Mouse (Mus musculus) heart, postnatal 0 days (tissue): ENCODE measurements around the gene Nol12. TPM values are rescaled to one million over a fixed set of nuclear protein-coding genes. Genes with fewer than 3 reads are reported as not detected.

Source experiments
- ATAC-seq: fragments of 200-750 bp; cut with Nextera tagmentation; 2 replicates; pipeline ENCODE4 v1.8.0; 2017; ENCODE audit warnings: low read depth, moderate number of reproducible peaks, moderate library complexity; ENCODE audit not compliant: insufficient read depth
- DNase-seq: peaks from one replicate; pipeline ENCODE4 v3.0.0-alpha.2; 2016; ENCODE audit warnings: low spot score
- H3K27ac ChIP-seq: fragments of 300-500 bp; sonication (generic); 2 replicates; pipeline ENCODE4 v1.5.1; 2014; ENCODE audit warnings: low read depth, mild to moderate bottlenecking
- H3K27me3 ChIP-seq: fragments of 300-500 bp; sonication (generic); 2 replicates; pipeline ENCODE4 v1.6.1; 2014; ENCODE audit warnings: low read length, mixed read lengths; ENCODE audit not compliant: control insufficient read depth, insufficient read depth
- H3K36me3 ChIP-seq: fragments of 300-500 bp; sonication (generic); replicated peaks from 2 replicates; pipeline ENCODE4 v1.6.1; 2014; ENCODE audit warnings: low read length, mixed read lengths; ENCODE audit not compliant: control insufficient read depth, insufficient read depth
- H3K4me1 ChIP-seq: fragments of 300-500 bp; sonication (generic); 2 replicates; pipeline ENCODE4 v1.6.1; 2014; ENCODE audit warnings: antibody characterized with exemption; ENCODE audit not compliant: control insufficient read depth, insufficient read depth
- H3K4me2 ChIP-seq: fragments of 300-500 bp; sonication (generic); 2 replicates; pipeline ENCODE4 v1.6.1; 2014; ENCODE audit warnings: low read depth, mild to moderate bottlenecking, low read length, moderate library complexity
- H3K4me3 ChIP-seq: fragments of 300-500 bp; sonication (generic); 2 replicates; pipeline ENCODE4 v1.5.1; 2014; ENCODE audit warnings: low read depth, low read length
- H3K9ac ChIP-seq: fragments of 300-500 bp; sonication (generic); replicated peaks from 2 replicates; pipeline ENCODE4 v1.6.1; 2014; ENCODE audit warnings: low read depth, low read length, mixed read lengths
- H3K9me3 ChIP-seq: fragments of 300-500 bp; sonication (generic); replicated peaks from 2 replicates; pipeline ENCODE4 v1.6.1; 2016; ENCODE audit warnings: low read length; ENCODE audit not compliant: control insufficient read depth
- CTCF ChIP-seq: IDR thresholded peaks from 2 replicates; pipeline ENCODE4 v1.5.1; 2016; ENCODE audit warnings: antibody characterized with exemption, control low read depth, low read depth
- EP300 ChIP-seq: IDR thresholded peaks from 2 replicates; pipeline ENCODE4 v1.6.1; 2016; ENCODE audit warnings: antibody characterized with exemption, low read depth
- WGBS: fragments of 180-500 bp; shearing (Covaris S2); extraction: QIAGEN DNeasy Blood & Tissue Kit; methylation state at CpG from one replicate; pipeline ENCODE4 v1.1.7; 2014; 5-methylcytosine and 5-hydroxymethylcytosine counted together
- polyA plus RNA-seq: library from polyadenylated mRNA; unstranded; fragments of >200 nt; fragmentation: Nextera tagmentation; extraction: Ambion mirVana; gene quantifications from 2 replicates; pipeline ENCODE4 v1.2.1, GENCODE M21; 2015
- total RNA-seq: library from RNA; depleted of rRNA; stranded (reverse); fragments of >200 nt; gene quantifications from 2 replicates; pipeline ENCODE4 v1.2.3, GENCODE M21; 2014; ENCODE audit warnings: low replicate concordance

Nol12 gene
- total and polyA plus RNA-seq, 2 experiments from 2014 or later: 23.3 TPM; not detected in 1

DNA sequence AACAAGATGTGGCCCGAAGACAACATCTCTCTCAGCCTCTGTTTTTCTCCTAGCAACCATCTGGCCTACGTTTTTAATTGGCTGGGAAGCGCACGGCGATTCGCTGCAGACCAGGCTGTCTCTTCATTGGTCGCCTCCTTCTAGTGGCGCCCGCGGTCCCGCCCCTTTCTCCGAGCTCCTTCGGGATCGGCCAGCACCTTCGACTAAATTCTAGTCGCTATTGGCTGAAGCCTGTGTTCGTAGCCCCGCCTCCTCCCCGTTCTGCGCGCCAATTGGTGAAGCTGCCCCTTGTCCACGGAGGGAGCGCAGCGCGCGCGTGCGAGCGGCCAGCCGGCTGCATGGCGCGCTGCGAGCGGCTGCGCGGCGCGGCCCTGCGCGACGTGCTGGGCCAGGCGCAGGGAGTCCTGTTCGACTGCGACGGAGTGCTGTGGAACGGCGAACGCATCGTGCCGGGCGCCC lies 21.1 kb upstream of the Nol12 start, which contains the start of gene Pdxp:
Gene Pdxp, plus strand, starts transcription at position 288 of the 459 bp plus-strand sequence.
- Histone ChIP-seq H3K36me3 (peaks cover 26% of the 10 kb centered on the region), H3K27me3 (no peaks in the 10 kb centered on the region), H3K4me1 (peaks cover 12% of the 10 kb centered on the region; the same call in 1 of the 2 replicates), H3K4me3 (peak within 1 kb of the TSS; percentile 54), H3K4me2 (peak within 1 kb of the TSS; percentile 96), H3K27ac (0 out of 2 replicates have a peak within 1 kb of the TSS, but pooled peaks have one; percentile 18), H3K9me3 (no peaks in the 10 kb centered on the region), H3K9ac (peak within 1 kb of the TSS; percentile 53)
- DNase-seq (peak; percentile 98), ATAC-seq (peak; percentile 89)
- under 1% methylated on average over 46 of the region's 51 CpGs for WGBS
- TF ChIP-seq CTCF: no peak
- no peak for TF ChIP-seq EP300

DNA sequence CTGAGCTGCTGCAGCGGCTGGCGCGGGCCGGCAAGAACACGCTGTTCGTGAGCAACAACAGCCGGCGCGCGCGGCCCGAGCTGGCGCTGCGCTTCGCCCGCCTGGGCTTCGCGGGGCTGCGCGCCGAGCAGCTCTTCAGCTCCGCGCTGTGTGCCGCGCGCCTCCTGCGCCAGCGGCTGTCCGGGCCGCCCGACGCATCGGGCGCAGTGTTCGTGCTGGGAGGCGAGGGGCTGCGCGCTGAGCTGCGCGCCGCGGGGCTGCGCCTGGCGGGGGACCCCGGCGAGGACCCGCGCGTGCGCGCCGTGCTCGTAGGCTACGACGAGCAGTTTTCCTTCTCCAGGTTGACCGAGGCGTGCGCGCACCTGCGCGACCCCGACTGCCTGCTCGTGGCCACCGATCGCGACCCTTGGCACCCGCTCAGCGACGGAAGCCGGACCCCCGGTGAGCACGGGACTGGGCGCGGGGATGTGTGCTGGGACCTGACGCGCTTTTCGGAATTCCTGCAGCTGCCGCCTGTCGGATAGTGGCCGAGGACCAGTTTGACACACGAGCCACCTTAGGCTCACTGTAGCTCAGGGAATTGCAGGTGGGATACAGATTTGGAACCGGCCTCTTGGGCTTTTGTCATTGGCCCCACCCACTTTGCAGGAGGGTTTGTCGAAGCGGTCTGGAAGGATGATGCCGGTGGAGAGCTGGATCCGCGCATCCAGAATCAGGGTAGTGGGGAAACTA lies 20.5 kb upstream of the Nol12 start:
- H3K4me2 ChIP-seq: peak overlapping the region; percentile 96
- H3K27me3 ChIP-seq: no peaks in the 10 kb centered on the region
- ATAC-seq (peak; percentile 69), DNase-seq (no peak)
- WGBS: under 1% methylated on average over 83 of the region's 87 CpGs
- H3K9ac ChIP-seq: peak overlapping the region; percentile 53
- peaks cover 12% of the 10 kb centered on the region; the same call in 1 of the 2 replicates for H3K4me1 ChIP-seq
- H3K9me3 ChIP-seq: no peaks in the 10 kb centered on the region
- peaks cover 23% of the 10 kb centered on the region for H3K36me3 ChIP-seq
- H3K27ac ChIP-seq: 0 out of 2 replicates have a peak overlapping the region, but pooled peaks have one; percentile 18
- TF ChIP-seq EP300: no peak
- no peak for TF ChIP-seq CTCF
- peak overlapping the region; percentile 54 for H3K4me3 ChIP-seq

DNA sequence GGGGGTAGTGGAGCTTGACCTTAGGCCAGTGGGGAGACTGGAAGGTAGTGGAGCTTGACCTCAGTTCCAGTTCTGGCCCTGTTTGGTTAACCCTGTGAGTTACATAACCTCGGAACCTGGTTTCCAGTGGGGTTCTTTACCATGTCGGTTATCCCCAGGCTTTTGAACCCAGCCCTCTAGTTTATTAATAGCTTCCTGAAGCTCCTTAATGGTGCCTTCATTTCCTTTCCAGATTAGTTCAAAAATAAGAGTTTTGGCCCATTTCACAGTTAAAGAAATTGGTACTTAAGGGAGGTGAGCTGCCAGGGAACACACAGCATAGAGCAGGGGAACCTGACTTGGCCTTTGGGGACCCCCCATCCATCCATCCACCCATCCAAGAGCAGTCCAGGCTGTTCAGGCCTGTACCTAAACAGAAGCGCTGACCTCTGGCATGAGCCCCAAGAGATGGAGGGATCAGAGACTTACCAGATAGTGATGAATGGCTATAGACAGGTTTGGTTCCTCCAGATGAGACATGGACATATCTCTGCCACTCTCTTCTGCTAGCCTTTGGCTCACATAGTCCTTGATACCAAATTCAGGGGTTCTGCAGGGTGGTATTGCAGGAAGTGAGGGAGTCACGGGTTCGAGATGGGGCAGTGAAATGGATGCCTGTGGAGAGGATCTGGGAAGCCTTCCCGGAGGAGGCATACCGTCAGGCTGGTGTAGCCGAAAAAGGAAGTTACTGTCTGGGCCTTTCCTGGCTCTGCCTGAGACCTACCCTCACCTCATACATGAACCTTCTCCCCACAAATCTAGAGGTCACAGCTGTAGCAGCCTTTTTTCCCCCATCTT lies 19.7 kb upstream of the Nol12 start:
- H3K4me2 ChIP-seq: peak overlapping the region; percentile 96
- DNase-seq: no peak
- H3K4me3 ChIP-seq: peak overlapping the region; percentile 54
- no peak for ATAC-seq
- H3K27me3 ChIP-seq: no peaks in the 10 kb centered on the region
- no peak overlapping the region for H3K27ac ChIP-seq
- peaks cover 12% of the 10 kb centered on the region; the same call in 1 of the 2 replicates for H3K4me1 ChIP-seq
- TF ChIP-seq EP300: no peak
- no peak for TF ChIP-seq CTCF
- 56% methylated on average over 8 of the region's 8 CpGs for WGBS
- H3K9ac ChIP-seq: no peak overlapping the region
- H3K36me3 ChIP-seq: peaks cover 18% of the 10 kb centered on the region; the same call in 1 of the 2 replicates
- H3K9me3 ChIP-seq: no peaks in the 10 kb centered on the region

DNA sequence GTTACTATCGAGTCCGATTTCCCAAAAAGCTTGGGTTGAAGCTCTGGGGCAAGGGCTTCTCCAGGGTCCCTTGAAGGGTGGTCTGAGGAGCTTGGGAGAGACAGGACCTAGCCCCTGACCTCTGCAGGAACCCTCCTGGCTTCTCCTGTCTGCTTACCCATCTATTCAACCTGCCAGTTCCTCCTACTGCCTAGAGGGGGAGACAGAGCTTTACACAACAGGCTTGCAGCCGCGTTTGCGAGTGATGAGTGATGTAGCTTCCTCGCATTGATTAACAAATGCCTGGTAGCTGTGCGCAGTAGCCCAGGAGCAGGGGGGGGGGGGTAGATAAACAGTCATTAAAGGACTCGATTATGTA lies 19.1 kb upstream of the Nol12 start:
- ATAC-seq: peak; percentile 48
- DNase-seq: peak; percentile 85
- Histone ChIP-seq H3K4me2 (0 out of 2 replicates have a peak overlapping the region, but pooled peaks have one; percentile 15), H3K4me1 (peaks cover 12% of the 10 kb centered on the region; the same call in 1 of the 2 replicates), H3K36me3 (0 out of 2 replicates have a peak, but pooled peaks cover 12% of the 10 kb centered on the region), H3K9ac (no peak overlapping the region), H3K27me3 (no peaks in the 10 kb centered on the region), H3K9me3 (no peaks in the 10 kb centered on the region), H3K4me3 (no peak overlapping the region), H3K27ac (no peak overlapping the region)
- WGBS: 3% methylated on average over 8 of the region's 8 CpGs
- TF ChIP-seq EP300 (no peak), CTCF (peak; percentile 98)
